Mouse (Mus musculus) liver, postnatal 0 days (tissue): Measurements from ENCODE around the gene Fam8a1.

Experiments used
- CTCF ChIP-seq: sonication (generic); IDR thresholded peaks from 2 replicates; pipeline ENCODE4 v1.5.1; 2016; ENCODE audit warnings: antibody characterized with exemption, low read depth
- EP300 ChIP-seq: IDR thresholded peaks from 2 replicates; pipeline ENCODE4 v1.6.1; 2016; ENCODE audit warnings: antibody characterized with exemption, low read depth, mild to moderate bottlenecking

DNA sequence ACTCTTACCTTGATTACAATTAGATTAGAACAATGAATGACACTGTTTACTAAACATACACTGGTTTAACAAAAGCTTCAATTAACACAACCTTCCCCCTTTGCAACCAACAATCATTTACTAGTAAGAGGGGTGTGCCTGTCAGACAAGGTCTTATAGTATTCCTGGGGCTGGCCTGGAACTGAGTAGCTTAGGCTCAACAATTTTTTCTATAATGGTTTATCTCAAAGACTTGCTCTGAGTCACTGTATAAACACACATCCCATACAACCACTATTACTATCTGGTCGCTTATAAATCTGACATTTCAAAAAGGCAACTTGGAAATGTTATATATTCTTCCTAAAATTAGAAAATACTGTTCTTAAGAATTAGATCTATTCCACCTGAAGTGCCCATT lies 14.0 kb downstream of the Fam8a1 start:
- no peak for TF ChIP-seq EP300
- TF ChIP-seq CTCF, result no peak
